Mouse (Mus musculus): Measurements from ENCODE around the gene Dop1b. TPM values are rescaled to one million over a fixed set of nuclear protein-coding genes. Genes with fewer than 3 reads are reported as not detected.
"Not testable (repeated sequence)": the region's sequence is repeated elsewhere in the genome, so short reads cannot be mapped to it uniquely, and the experiment has no call there.

Dop1b gene
- 10 to 100 TPM; 14.5 to 16.6 TPM for total RNA-seq (2021)

- intact Hi-C loops (cut with DNase I) = no loop called here
- DNase-seq (ENCODE audit: low spot score) = peak; percentile 96
These were observed at the start of gene Dop1b for GRCm38 (mm10) chr16:93711411-93712188. Gene Dop1b, plus strand, starts transcription at chr16:93711904.

- no peak for DNase-seq (ENCODE audit: low spot score)
- intact Hi-C loops (cut with DNase I) = no loop called here
These were observed 43.7 kb upstream of the Dop1b start for GRCm38 (mm10) chr16:93667976-93668375.

- DNase-seq (ENCODE audit: low spot score) = no peak
- intact Hi-C loops (cut with DNase I) = no loop called here
These were observed 42.2 kb upstream of the Dop1b start for GRCm38 (mm10) chr16:93669521-93669920.

GRCm38 (mm10) chr16:93670466-93670865 lies 41.2 kb upstream of the Dop1b start:
- DNase-seq (ENCODE audit: low spot score); intact Hi-C loops (cut with DNase I): not testable (repeated sequence)

- intact Hi-C loops (cut with DNase I) = no loop called here
- no peak for DNase-seq (ENCODE audit: low spot score)
These were observed 40.6 kb upstream of the Dop1b start for GRCm38 (mm10) chr16:93671064-93671463.

GRCm38 (mm10) chr16:93676376-93676775 lies 35.3 kb upstream of the Dop1b start:
- DNase-seq (ENCODE audit: low spot score) = no peak
- intact Hi-C loops (cut with DNase I) = no loop called here

GRCm38 (mm10) chr16:93678206-93678605 lies 33.5 kb upstream of the Dop1b start:
- intact Hi-C loops (cut with DNase I) = no loop called here
- no peak for DNase-seq (ENCODE audit: low spot score)

- intact Hi-C loops (cut with DNase I) = no loop called here
- no peak for DNase-seq (ENCODE audit: low spot score)
These were observed 32.5 kb upstream of the Dop1b start for GRCm38 (mm10) chr16:93679165-93679564.

GRCm38 (mm10) chr16:93682156-93682688 lies 29.5 kb upstream of the Dop1b start:
- intact Hi-C loops (cut with DNase I) = loop anchor here (10.0 kb wide), 1 partner anchor 103 kb away; no protein-coding TSS in a partner anchor
- DNase-seq (ENCODE audit: low spot score) = no peak

- DNase-seq (ENCODE audit: low spot score) = peak; percentile 59
- intact Hi-C loops (cut with DNase I) = loop anchor here (10.0 kb wide), 1 partner anchor 102 kb away; no protein-coding TSS in a partner anchor
These were observed 28.8 kb upstream of the Dop1b start, which contains the start of gene Cbr3 for GRCm38 (mm10) chr16:93682689-93683507. Gene Cbr3, plus strand, starts transcription at chr16:93683215.

GRCm38 (mm10) chr16:93683508-93684236 lies 28.0 kb upstream of the Dop1b start:
- intact Hi-C loops (cut with DNase I) = loop anchor here (10.0 kb wide), 1 partner anchor 101 kb away; no protein-coding TSS in a partner anchor

GRCm38 (mm10) chr16:93684441-93684840 lies 27.3 kb upstream of the Dop1b start:
- intact Hi-C loops (cut with DNase I) = loop anchor here (10.0 kb wide), 1 partner anchor 100 kb away; no protein-coding TSS in a partner anchor
- DNase-seq (ENCODE audit: low spot score) = no peak

More at GRCm38 (mm10) chr16:93683508-93684236, 28.0 kb upstream of the Dop1b start:
- DNase-seq (ENCODE audit: low spot score) = peak; percentile 5

- not testable (repeated sequence) for DNase-seq (ENCODE audit: low spot score)
- intact Hi-C loops (cut with DNase I) = loop anchor here (10.0 kb wide), 1 partner anchor 99 kb away; no protein-coding TSS in a partner anchor
These were observed 25.9 kb upstream of the Dop1b start for GRCm38 (mm10) chr16:93685783-93686182.

GRCm38 (mm10) chr16:93686421-93686820 lies 25.3 kb upstream of the Dop1b start:
- intact Hi-C loops (cut with DNase I) = loop anchor here (10.0 kb wide), 1 partner anchor 98 kb away; no protein-coding TSS in a partner anchor
- no peak for DNase-seq (ENCODE audit: low spot score)

GRCm38 (mm10) chr16:93686945-93687344 lies 24.8 kb upstream of the Dop1b start:
- no peak for DNase-seq (ENCODE audit: low spot score)
- intact Hi-C loops (cut with DNase I) = loop anchor here (10.0 kb wide), 1 partner anchor 98 kb away; no protein-coding TSS in a partner anchor

- DNase-seq (ENCODE audit: low spot score) = no peak
- intact Hi-C loops (cut with DNase I) = no loop called here
These were observed 20.4 kb upstream of the Dop1b start for GRCm38 (mm10) chr16:93691206-93691841.

- DNase-seq (ENCODE audit: low spot score) = no peak
- intact Hi-C loops (cut with DNase I) = no loop called here
These were observed 19.0 kb upstream of the Dop1b start for GRCm38 (mm10) chr16:93692744-93693143.

- DNase-seq (ENCODE audit: low spot score) = no peak
- intact Hi-C loops (cut with DNase I) = no loop called here
These were observed 4.6 kb upstream of the Dop1b start for GRCm38 (mm10) chr16:93707116-93707515.

GRCm38 (mm10) chr16:93709217-93709616 lies 2.5 kb upstream of the Dop1b start:
- no peak for DNase-seq (ENCODE audit: low spot score)
- intact Hi-C loops (cut with DNase I) = no loop called here
